Mouse (Mus musculus): ENCODE results near the gene Prkg1. TPM values are rescaled to one million over a fixed set of nuclear protein-coding genes. Genes with fewer than 3 reads are reported as not detected.

The Prkg1 gene
- total and polyA plus RNA-seq, 3 experiments: not detected

DNA sequence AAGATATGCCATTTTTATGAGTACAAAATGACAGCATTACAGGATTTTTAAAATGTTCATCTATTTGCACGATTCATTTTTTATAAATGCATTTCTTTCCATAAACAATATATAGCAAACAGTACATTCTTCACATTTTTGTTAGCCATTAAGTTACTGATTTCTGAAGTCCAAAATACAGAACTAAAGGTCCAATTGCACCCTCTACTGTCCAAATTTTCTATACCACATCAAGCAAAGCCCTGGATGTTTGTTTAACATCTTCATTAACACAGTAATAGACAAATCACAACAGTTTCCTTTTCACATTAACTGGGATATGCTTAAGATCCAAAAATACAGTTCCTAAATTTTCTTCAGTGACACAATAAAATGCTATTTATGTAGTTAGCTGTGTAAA is 84.0 kb downstream of the Prkg1 start:
- H3K27me3 ChIP-seq (ENCODE audit: control insufficient read depth in 1 of 2, insufficient read depth in 2 of 2, low read length in 2 of 2): no peaks in the 10 kb centered on the region; a peak in 1 of 4 replicates

DNA sequence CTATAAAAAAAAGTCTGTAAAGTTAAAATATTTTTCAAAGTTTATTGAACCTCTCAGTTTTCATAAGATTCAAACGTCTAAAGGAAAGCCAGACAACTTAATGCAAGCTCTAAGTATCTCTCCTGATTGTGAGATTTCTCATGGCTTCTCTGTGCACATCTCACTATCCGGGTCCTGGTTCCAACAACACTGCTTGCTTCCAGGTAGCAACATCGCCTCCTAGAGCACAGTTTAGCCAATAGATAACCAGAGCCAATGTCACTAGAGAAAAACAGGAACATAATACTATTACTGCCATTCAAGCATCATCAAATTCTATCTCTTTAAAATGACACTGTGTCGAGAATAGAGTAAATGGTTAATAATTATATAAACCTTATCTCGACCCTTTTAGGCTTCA is 86.5 kb downstream of the Prkg1 start:
- Histone ChIP-seq H3K79me2 (ENCODE audit: control insufficient read depth, insufficient read depth, low read length, poor library complexity) (no peaks in the 10 kb centered on the region), H3K9ac (ENCODE audit: control insufficient read depth, low read depth, low read length, poor library complexity, severe bottlenecking) (no peak overlapping the region), H3K36me3 (ENCODE audit: control insufficient read depth in 1 of 2, insufficient read depth in 2 of 2, low read length in 2 of 2) (no peaks in the 10 kb centered on the region), H3K9me3 (replicated peaks; ENCODE audit: insufficient read depth, low read length) (no peaks in the 10 kb centered on the region), H3K4me3 (ENCODE audit: control insufficient read depth in 1 of 2, insufficient read depth in 1 of 2, low read depth in 2 of 2, low read length in 2 of 2) (no peak overlapping the region), H3K4me1 (ENCODE audit: control insufficient read depth in 1 of 2, insufficient read depth in 2 of 2, low read length in 2 of 2) (no peaks in the 10 kb centered on the region), H3K27ac (ENCODE audit: control insufficient read depth, low read depth, low read length) (no peak overlapping the region), H3K27me3 (ENCODE audit: control insufficient read depth in 1 of 2, insufficient read depth in 2 of 2, low read length in 2 of 2) (no peaks in the 10 kb centered on the region; a peak in 1 of 4 replicates)
- DNase-seq (ENCODE audit: low read depth, low spot score): no peak
- TF ChIP-seq ZKSCAN1 (IDR thresholded peaks at IDR 0.05; ENCODE audit: low read depth, low read length): no peak
- no peak for TF ChIP-seq RAD21 (IDR thresholded peaks at IDR 0.05; ENCODE audit: low read depth, low read length)
- TF ChIP-seq CTCF (IDR thresholded peaks at IDR 0.05 in 2 of 3, conservative IDR thresholded peaks at IDR 0.05 in 1 of 3; ENCODE audit: control insufficient read depth in 1 of 3, insufficient read depth in 1 of 3, low read depth in 2 of 3, low read length in 3 of 3, poor library complexity in 1 of 3, severe bottlenecking in 1 of 3): no peak
- TF ChIP-seq MAFK (IDR thresholded peaks at IDR 0.05; ENCODE audit: borderline replicate concordance, low read depth, low read length): no peak
- no peak for TF ChIP-seq ZC3H11A (IDR thresholded peaks at IDR 0.05; ENCODE audit: low read depth, low read length)
- TF ChIP-seq TCF12 (IDR thresholded peaks at IDR 0.05; ENCODE audit: low read depth, low read length): no peak
- TF ChIP-seq EP300 (IDR thresholded peaks at IDR 0.05; ENCODE audit: low read depth in 1 of 2, low read length in 2 of 2): no peak
- TF ChIP-seq POLR2A (IDR thresholded peaks at IDR 0.05; ENCODE audit: control insufficient read depth in 1 of 2, insufficient read depth in 1 of 2, low read depth in 1 of 2, low read length in 2 of 2, poor library complexity in 1 of 2): no peak
- no peak for TF ChIP-seq SIN3A (IDR thresholded peaks at IDR 0.05; ENCODE audit: low read length)
- no peak for TF ChIP-seq UBTF (IDR thresholded peaks at IDR 0.05; ENCODE audit: borderline replicate concordance, insufficient read depth, low read depth, low read length)
- no peak for TF ChIP-seq POLR2AphosphoS2 (IDR thresholded peaks at IDR 0.05; ENCODE audit: low read length)
- no peak for TF ChIP-seq MEF2A (IDR thresholded peaks at IDR 0.05; ENCODE audit: extremely low read depth, insufficient replicate concordance, low read depth, low read length, poor library complexity, severe bottlenecking)

More for the DNA sequence above, 84.0 kb downstream of the Prkg1 start:
- Histone ChIP-seq H3K4me1 (ENCODE audit: control insufficient read depth in 1 of 2, insufficient read depth in 2 of 2, low read length in 2 of 2) (no peaks in the 10 kb centered on the region), H3K27ac (ENCODE audit: control insufficient read depth, low read depth, low read length) (no peak overlapping the region), H3K4me3 (ENCODE audit: control insufficient read depth in 1 of 2, insufficient read depth in 1 of 2, low read depth in 2 of 2, low read length in 2 of 2) (no peak overlapping the region), H3K79me2 (ENCODE audit: control insufficient read depth, insufficient read depth, low read length, poor library complexity) (no peaks in the 10 kb centered on the region), H3K9ac (ENCODE audit: control insufficient read depth, low read depth, low read length, poor library complexity, severe bottlenecking) (no peak overlapping the region), H3K36me3 (ENCODE audit: control insufficient read depth in 1 of 2, insufficient read depth in 2 of 2, low read length in 2 of 2) (no peaks in the 10 kb centered on the region), H3K9me3 (replicated peaks; ENCODE audit: insufficient read depth, low read length) (no peaks in the 10 kb centered on the region)
- TF ChIP-seq KAT2A (conservative IDR thresholded peaks at IDR 0.05; ENCODE audit: low read depth, low read length) (no peak), MAX (IDR thresholded peaks at IDR 0.05; ENCODE audit: low read length) (no peak), RAD21 (IDR thresholded peaks at IDR 0.05; ENCODE audit: low read depth, low read length) (peak; percentile 37), MAFK (IDR thresholded peaks at IDR 0.05; ENCODE audit: borderline replicate concordance, low read depth, low read length) (no peak), USF1 (IDR thresholded peaks at IDR 0.05; ENCODE audit: low read depth, low read length) (no peak), UBTF (IDR thresholded peaks at IDR 0.05; ENCODE audit: borderline replicate concordance, insufficient read depth, low read depth, low read length) (no peak), CTCF (IDR thresholded peaks at IDR 0.05 in 2 of 3, conservative IDR thresholded peaks at IDR 0.05 in 1 of 3; ENCODE audit: control insufficient read depth in 1 of 3, insufficient read depth in 1 of 3, low read depth in 2 of 3, low read length in 3 of 3, poor library complexity in 1 of 3, severe bottlenecking in 1 of 3) (0 out of 6 replicates have a peak, but pooled peaks of 1 of the 3 experiments have one; percentile 14), USF2 (IDR thresholded peaks at IDR 0.05; ENCODE audit: borderline replicate concordance in 1 of 2, insufficient read depth in 1 of 2, low read depth in 1 of 2, low read length in 2 of 2) (no peak), BHLHE40 (IDR thresholded peaks at IDR 0.05; ENCODE audit: borderline replicate concordance, low read depth, low read length) (no peak), TCF12 (IDR thresholded peaks at IDR 0.05; ENCODE audit: low read depth, low read length) (no peak), NELFE (IDR thresholded peaks at IDR 0.05; ENCODE audit: low read depth, low read length) (no peak), ZNF384 (IDR thresholded peaks at IDR 0.05; ENCODE audit: low read depth, low read length) (no peak)
- peak; percentile 2 for DNase-seq (ENCODE audit: low read depth, low spot score)

Measured in MEL (cell line).